ENCODE assay signal across 12 mouse cellular contexts in the genomic region with DNA sequence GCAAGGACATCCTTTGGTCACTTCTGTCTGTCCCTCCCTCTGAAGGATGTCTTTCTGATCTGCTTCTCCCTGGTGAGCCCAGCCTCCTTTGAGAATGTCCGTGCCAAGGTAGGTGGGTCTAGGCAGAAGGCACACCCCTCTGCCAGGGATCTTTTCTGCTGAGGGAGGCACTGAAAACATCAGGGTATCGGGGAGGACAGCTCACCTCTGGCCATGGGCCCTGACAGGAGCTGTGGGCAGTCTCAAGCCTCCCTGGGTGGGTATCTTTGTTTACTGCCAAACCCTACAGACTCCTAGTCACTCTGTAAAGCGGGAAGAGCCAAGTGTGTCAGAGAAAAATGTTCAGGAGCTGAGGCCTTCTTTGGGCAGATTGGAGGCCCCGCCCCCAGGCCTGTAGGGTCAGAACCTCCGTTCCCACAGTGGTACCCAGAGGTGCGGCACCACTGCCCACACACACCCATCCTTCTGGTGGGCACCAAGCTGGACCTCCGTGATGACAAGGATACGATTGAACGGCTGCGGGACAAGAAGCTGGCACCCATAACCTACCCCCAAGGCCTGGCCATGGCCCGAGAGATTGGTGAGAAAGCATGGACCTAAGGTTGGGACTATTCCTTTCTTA. TPM values are rescaled to one million over a fixed set of nuclear protein-coding genes. Genes with fewer than 3 reads are reported as not detected.
DNase-seq lines count a peak whose midpoint lies in the region; ATAC-seq and TF ChIP-seq lines count a peak whose summit lies in the region.
"Had no signal": no experiment of that assay in that cellular context is flagged by ENCODE, and none has a peak within 500 bp of the region (broad histone marks: within the 10 kb centered on the region; RNA-seq: fewer than 3 reads in every experiment).

No protein-coding gene starts in this region.

- H3K4me1 ChIP-seq in embryonic fibroblast, embryonic 13.5 days (ENCODE audit: control insufficient read depth, insufficient read depth, low read length), result no peaks in the 10 kb centered on the region
- H3K4me1 ChIP-seq in midbrain, embryonic 14.5 days (ENCODE audit: control insufficient read depth, insufficient read depth, low read length), result peaks cover 19% of the 10 kb centered on the region

- peak; percentile 54 to 65 for DNase-seq in lung, adult 18-20 months
- no peak for DNase-seq in lung, postnatal 14 days
- peak; percentile 66 to 71 for DNase-seq in kidney, adult 8-10 months
- DNase-seq in midbrain, embryonic 14.5 days, result no peak
- DNase-seq in frontal cortex, postnatal 25 days (ENCODE audit: low spot score in 2 of 2), result no peak
- DNase-seq in natural killer cell, adult 2 months (ENCODE audit: low spot score in 2 of 2), result no peak
- DNase-seq: cerebellum, adult 11-12 months had no signal

- H3K4me3 ChIP-seq in embryonic fibroblast, embryonic 13.5 days (ENCODE audit: insufficient read depth, low read length), result no peak overlapping the region
- peak overlapping the region; percentile 75 for H3K4me3 ChIP-seq in midbrain, embryonic 14.5 days (replicated peaks; ENCODE audit: low read depth, low read length)
- H3K4me3 ChIP-seq: myocyte had no signal

- peak; percentile 36 for TF ChIP-seq POLR2A in embryonic fibroblast, embryonic 13.5 days (IDR thresholded peaks at IDR 0.05; ENCODE audit: low read depth, low read length)

- no peak for TF ChIP-seq CTCF in embryonic fibroblast, embryonic 13.5 days (IDR thresholded peaks at IDR 0.05; ENCODE audit: borderline replicate concordance, insufficient read depth, low read length)

- H3K36me3 ChIP-seq in midbrain, embryonic 14.5 days (ENCODE audit: control insufficient read depth, insufficient read depth, low read length), result peaks cover 18% of the 10 kb centered on the region

- H3K27me3 ChIP-seq in midbrain, embryonic 14.5 days (ENCODE audit: control insufficient read depth, insufficient read depth, low read length), result no peaks in the 10 kb centered on the region

- H3K4me2 ChIP-seq in midbrain, embryonic 14.5 days (ENCODE audit: low read length), result peak overlapping the region; percentile 91

- 86% methylated on average over 11 of the region's 11 CpGs for WGBS in midbrain, embryonic 14.5 days

- no peak for ATAC-seq in midbrain, embryonic 14.5 days (ENCODE audit: low FRiP score, low TSS enrichment)
- ATAC-seq in megakaryocyte-erythroid progenitor cell, adult 5-6 weeks (replicated peaks; ENCODE audit: low FRiP score, low TSS enrichment, poor library complexity, severe bottlenecking), result no peak

- H3K9me3 ChIP-seq in midbrain, embryonic 14.5 days (ENCODE audit: control insufficient read depth, low read length), result no peaks in the 10 kb centered on the region
- H3K9me3 ChIP-seq: heart, embryonic 13.5 days; limb, embryonic 12.5 days had no signal

- no peak overlapping the region for H3K27ac ChIP-seq in embryonic fibroblast, embryonic 13.5 days (ENCODE audit: insufficient read depth, low read length)
- no peak overlapping the region for H3K27ac ChIP-seq in midbrain, embryonic 14.5 days (replicated peaks; ENCODE audit: low read depth, low read length)
- H3K27ac ChIP-seq: heart, embryonic 13.5 days; limb, embryonic 12.5 days had no signal

- peak overlapping the region; percentile 86; the same call in 1 of the 2 replicates for H3K9ac ChIP-seq in midbrain, embryonic 14.5 days (replicated peaks; ENCODE audit: low read length)

RNA-seq across cellular contexts. Expression of a gene that starts 1.6 kb away (rescaled TPM):
- 16.0 and 20.8 TPM in 2 replicates for polyA plus RNA-seq in embryonic fibroblast, embryonic 13.5 days (2011; ENCODE audit: insufficient read length, low read depth, missing spikeins)
- 113 and 646 TPM in 2 replicates for polyA plus RNA-seq in midbrain, embryonic 14.5 days (2014; fragmentation: Nextera tagmentation; extraction: Ambion mirVana)
- 1.6 and 2.9 TPM in 2 replicates for total RNA-seq in megakaryocyte-erythroid progenitor cell, adult 5-6 weeks (2014; fragmentation: Nextera tagmentation)
- total RNA-seq in megakaryocyte-erythroid progenitor cell, adult 5-6 weeks (2017), result not detected in 2 replicates

RNA-seq across cellular contexts. Expression of a gene that starts 4.2 kb away (rescaled TPM):
- 31.6 and 52.4 TPM in 2 replicates for polyA plus RNA-seq in embryonic fibroblast, embryonic 13.5 days (2011; ENCODE audit: insufficient read length, low read depth, missing spikeins)
- 6.0 and 8.6 TPM in 2 replicates for polyA plus RNA-seq in midbrain, embryonic 14.5 days (2014; fragmentation: Nextera tagmentation; extraction: Ambion mirVana)
- total RNA-seq in megakaryocyte-erythroid progenitor cell, adult 5-6 weeks (2014; fragmentation: Nextera tagmentation), result 12.7 and 14.9 TPM in 2 replicates
- total RNA-seq in megakaryocyte-erythroid progenitor cell, adult 5-6 weeks (2017), result 6.2 and 10.2 TPM in 2 replicates

RNA-seq across cellular contexts. Expression of a gene that starts 9.0 kb away (rescaled TPM):
- polyA plus RNA-seq in embryonic fibroblast, embryonic 13.5 days (2011; ENCODE audit: insufficient read length, low read depth, missing spikeins), result 27.8 and 30.7 TPM in 2 replicates
- polyA plus RNA-seq in midbrain, embryonic 14.5 days (2014; fragmentation: Nextera tagmentation; extraction: Ambion mirVana), result 0.51 TPM in 1 of 2 replicates, not detected in the other
- not detected in 2 replicates for total RNA-seq in megakaryocyte-erythroid progenitor cell, adult 5-6 weeks (2014; fragmentation: Nextera tagmentation)
- not detected in 2 replicates for total RNA-seq in megakaryocyte-erythroid progenitor cell, adult 5-6 weeks (2017)

RNA-seq across cellular contexts. Expression of a gene that starts 9.1 kb away (rescaled TPM):
- polyA plus RNA-seq in embryonic fibroblast, embryonic 13.5 days (2011; ENCODE audit: insufficient read length, low read depth, missing spikeins), result 16.1 and 17.8 TPM in 2 replicates
- 50.4 and 72.1 TPM in 2 replicates for polyA plus RNA-seq in midbrain, embryonic 14.5 days (2014; fragmentation: Nextera tagmentation; extraction: Ambion mirVana)
- total RNA-seq in megakaryocyte-erythroid progenitor cell, adult 5-6 weeks (2014; fragmentation: Nextera tagmentation), result 25.3 and 34.4 TPM in 2 replicates
- total RNA-seq in megakaryocyte-erythroid progenitor cell, adult 5-6 weeks (2017), result 37.0 and 38.1 TPM in 2 replicates

RNA-seq across cellular contexts. Expression of a gene that starts 9.3 kb away (rescaled TPM):
- 42.8 and 44.1 TPM in 2 replicates for polyA plus RNA-seq in embryonic fibroblast, embryonic 13.5 days (2011; ENCODE audit: insufficient read length, low read depth, missing spikeins)
- polyA plus RNA-seq in midbrain, embryonic 14.5 days (2014; fragmentation: Nextera tagmentation; extraction: Ambion mirVana), result 99.1 and 105 TPM in 2 replicates
- 132 and 157 TPM in 2 replicates for total RNA-seq in megakaryocyte-erythroid progenitor cell, adult 5-6 weeks (2014; fragmentation: Nextera tagmentation)
- total RNA-seq in megakaryocyte-erythroid progenitor cell, adult 5-6 weeks (2017), result 95.0 and 99.4 TPM in 2 replicates

Comparison
In these comparisons a context has a peak if more than half of its experiments do, and no peak if none do; other contexts are left out.
1. DNase-seq: peak in lung, adult 18-20 months (2 of 2) and kidney, adult 8-10 months (2 of 2); none in lung, postnatal 14 days (single experiment), midbrain, embryonic 14.5 days (single experiment), frontal cortex, postnatal 25 days (0 of 2) and natural killer cell, adult 2 months (0 of 2).
2. RNA of a gene that starts 9.0 kb away (polyA plus RNA-seq): 27.8 to 30.7 TPM in embryonic fibroblast, embryonic 13.5 days; 0.51 TPM in midbrain, embryonic 14.5 days; every median in the first group is over 10 times any median in the second.